Mouse (Mus musculus) lung, adult 18-20 months (tissue): Measurements from ENCODE around the gene Rab3il1.

Source experiments
- DNase-seq, 2 experiments: peaks; one replicate each; pipeline ENCODE4 v3.0.0; 2022; ENCODE audit warnings: mixed read lengths in 2 of 2

Gene Rab3il1

DNA sequence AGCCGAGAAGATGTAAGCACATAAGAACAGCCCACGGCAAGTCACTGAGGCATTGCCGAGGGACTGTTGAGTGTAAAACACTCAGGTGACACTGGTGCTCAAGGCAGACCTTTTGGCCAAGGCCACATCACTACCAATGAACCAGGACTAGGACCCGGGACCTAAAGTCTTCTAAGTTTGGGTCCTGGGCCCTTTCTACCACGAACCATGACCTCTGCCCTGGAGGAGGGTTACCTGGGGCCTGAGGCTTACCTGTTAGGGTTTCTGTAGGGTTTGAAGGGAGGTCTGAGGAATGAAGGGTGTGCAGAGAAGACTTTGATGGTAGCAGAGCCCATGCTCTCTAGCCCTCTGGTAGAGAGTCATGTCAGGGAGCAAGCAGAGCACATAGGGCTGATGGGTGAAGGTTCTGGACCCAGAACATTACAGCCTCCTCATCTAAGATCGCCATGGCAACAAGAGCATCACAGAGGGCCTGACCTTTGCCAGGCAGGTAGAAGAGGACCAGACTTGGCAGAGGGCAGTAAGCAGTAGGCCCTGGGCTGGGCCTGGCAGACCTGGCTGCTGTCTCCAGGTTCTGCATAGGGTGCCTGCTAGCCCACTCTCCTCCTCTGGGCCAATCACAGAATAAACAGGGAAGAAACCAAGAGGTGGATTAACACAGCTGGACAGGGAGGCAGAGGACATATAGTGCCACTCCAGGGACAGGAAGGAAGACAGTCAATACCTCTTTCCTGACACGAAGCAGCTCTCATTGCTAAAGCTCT, at the start of gene Rab3il1, which contains the start of gene Best1:
Gene Rab3il1 (plus strand): TSS at position 464 of the 764 bp plus-strand sequence.
Gene Best1 (minus strand): TSS at position 428 of the 764 bp plus-strand sequence.
- no peak for DNase-seq

DNA sequence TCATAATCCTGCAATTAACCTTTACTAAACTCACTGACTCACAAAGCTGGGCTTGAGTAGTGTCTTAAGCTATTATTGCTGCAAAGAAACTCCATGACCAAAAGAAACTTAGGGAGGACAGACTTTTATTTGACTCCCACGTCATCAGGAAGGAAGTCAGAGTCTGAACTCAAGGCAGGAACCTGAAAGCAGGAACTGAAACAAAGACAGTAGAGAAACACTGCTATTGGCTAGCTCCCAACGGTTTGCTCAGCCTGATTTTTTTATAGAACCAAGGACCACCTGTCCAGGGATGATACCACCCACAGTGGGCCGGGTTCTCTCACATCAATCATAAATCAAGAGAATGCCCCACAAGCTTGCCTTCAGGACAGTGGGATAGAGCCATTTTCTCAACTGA, 49.1 kb upstream of the Rab3il1 start:
- peak in 1 of 2 experiments; percentile 27 for DNase-seq

DNA sequence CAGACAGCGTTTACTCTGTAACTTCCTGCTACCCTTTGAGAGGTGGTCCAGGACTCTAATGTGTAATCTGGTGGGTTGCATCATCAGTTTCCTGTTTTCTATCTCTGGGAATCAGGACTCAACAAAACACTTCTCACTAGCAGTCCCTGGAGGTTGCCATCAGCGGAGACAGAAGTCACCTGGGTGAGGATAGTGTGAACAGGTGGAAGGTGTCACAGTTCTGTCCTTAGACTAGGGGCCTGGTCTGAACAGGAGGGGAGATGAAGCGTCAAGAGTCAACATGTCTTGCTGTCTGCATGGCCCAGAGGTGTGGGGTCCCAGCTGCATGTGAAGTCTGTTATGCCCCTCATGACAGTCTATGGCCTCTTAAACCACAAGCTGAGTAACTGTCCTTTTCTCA, 48.6 kb upstream of the Rab3il1 start:
- peak in 1 of 2 experiments; percentile 34 for DNase-seq

DNA sequence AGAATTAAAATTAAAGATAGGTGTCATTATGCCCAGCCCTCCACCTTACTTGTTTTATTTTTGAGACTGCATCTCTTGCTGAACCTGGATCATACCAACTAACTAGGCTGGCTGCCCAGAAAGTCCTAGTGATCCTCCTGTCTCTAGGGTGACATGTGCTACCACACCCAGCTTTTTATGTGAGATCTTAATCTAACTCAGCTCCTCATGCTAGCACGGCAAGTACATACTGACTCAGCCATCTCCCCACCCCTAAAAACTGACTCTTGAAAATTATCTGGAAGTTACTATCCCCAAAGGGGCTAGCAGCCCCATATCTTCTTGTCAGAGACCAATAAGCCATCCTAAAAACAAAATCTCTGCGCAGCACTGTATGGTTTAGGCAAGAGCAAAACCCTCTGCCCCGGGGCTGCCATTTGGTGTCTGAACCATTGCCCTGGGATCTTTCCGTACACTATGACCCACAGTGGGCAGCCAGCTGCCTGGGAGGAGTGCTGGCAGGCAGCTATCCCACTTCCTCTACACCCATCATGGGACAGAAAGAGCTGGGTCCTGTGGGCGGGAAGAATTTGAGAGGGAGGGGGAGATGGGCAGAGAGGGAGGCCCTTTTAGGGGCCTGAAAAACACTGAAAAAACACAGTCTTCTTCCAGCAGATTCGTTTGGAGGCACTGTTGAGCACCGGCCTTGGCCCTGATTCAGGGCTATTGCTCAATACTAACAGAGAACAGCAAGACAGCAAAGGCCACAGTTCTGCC, 47.2 kb upstream of the Rab3il1 start:
- peak; percentile 90 to 92 for DNase-seq

DNA sequence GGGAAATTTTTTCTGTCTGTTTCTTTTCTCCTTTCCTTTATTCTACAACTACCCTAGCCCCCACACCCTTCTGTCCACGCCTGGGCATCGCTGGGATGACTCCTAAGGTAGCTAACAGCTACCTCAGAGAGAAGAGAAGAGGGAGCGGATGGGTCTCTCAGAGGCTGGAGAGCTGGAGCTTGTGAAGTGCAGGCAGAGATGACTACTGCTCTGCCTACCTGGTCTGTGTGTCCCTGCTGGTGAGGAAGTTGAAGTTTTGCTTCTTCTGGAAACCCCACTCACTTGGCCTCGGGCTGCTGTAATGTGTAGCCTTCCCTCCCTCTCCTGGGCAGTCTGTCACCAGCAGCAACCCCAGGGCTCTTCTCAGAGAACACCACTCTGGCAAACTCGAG, 46.7 kb upstream of the Rab3il1 start:
- DNase-seq = peak; percentile 49 to 58

DNA sequence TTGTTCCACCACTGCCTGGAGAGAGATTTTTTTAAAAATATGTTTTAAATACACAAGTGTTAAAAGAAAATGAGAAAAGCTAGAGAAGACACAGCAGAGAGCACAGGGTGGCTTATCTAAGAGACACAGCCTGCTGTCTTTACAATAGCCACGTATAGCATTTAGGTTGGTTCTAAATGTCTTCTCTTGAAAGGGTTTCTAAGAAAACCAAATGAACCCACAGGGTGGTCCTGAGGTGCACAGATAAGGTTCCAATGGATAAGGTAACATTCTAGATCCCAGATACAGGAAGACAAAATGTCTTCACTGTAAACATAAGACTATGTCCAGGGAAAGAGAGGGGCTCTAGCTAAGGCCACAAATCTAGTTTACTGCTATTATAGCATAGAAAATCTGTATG, 46.0 kb upstream of the Rab3il1 start:
- DNase-seq = no peak

DNA sequence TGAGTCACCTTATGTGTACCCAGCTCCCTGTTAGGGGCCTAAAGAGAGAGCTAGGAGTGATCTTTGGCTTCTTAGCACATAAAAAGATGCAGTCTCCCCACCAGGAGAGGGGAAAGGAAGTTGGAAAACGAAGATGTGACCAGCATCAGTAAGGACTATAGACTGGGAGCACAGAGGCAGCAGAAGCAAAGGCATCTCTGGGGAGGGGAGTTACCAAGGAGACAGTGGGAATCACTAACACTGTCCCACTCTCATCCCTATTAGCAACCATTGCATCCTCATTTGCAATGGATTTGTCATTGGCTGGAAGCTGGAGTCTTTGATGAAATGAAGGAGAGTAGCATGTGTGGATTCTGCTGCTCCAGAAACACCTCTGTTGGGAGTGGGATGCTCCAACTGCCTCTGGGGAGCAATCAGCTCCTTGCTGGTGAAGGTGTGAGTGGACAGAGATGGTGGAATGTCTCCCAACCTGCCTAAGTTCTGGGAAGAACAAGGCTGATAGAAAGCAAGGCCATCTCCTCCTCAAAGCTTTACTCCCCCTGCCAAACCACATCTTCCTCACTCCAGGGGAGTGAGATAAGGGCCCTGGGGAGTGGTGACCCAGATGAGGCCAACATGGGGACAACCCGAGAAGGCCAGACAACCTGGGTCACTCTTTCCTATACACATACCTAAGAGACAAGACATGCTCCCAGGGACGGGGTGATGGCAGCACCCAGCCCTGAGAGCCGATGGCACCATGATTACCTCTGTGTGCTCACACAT, 44.7 kb upstream of the Rab3il1 start:
- DNase-seq = no peak

DNA sequence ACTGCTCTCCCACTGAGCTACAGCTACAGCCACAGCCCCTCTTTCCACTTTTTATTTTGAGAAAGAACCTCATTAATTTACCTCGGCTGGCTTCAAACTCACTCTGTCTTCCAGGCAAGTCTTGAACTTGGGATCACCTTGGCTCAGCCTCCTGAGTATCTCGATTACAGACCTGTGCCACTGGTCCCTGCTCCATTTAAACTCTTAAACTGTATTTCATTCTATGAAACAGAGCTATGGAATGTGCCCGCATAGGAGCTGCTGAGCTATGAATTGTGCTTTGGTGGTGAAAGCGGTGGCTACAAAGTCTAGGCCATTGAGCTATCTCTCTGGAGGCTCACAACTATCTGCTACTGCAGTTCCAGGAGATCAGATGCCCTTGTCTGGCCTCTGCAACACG, 43.5 kb upstream of the Rab3il1 start:
- DNase-seq = no peak

DNA sequence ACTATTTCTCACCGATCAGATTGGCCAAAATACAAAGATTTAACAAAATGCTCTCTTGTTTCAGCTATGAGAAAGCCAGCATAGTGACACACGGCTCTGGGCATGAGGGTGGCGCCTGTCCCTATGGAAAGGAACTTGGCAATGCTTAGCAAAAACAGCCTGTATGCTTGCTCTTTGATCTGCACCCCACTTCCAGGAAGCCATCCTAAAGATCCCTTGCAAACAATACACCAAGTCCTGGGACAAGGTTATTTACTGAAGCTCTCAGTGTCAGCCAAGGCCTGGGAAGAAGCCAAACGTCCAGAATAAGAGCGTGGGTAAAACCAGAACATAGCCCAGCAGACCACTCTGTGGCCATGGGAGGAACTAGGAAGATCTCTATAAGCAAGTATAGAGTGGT, 40.7 kb upstream of the Rab3il1 start:
- DNase-seq = no peak

DNA sequence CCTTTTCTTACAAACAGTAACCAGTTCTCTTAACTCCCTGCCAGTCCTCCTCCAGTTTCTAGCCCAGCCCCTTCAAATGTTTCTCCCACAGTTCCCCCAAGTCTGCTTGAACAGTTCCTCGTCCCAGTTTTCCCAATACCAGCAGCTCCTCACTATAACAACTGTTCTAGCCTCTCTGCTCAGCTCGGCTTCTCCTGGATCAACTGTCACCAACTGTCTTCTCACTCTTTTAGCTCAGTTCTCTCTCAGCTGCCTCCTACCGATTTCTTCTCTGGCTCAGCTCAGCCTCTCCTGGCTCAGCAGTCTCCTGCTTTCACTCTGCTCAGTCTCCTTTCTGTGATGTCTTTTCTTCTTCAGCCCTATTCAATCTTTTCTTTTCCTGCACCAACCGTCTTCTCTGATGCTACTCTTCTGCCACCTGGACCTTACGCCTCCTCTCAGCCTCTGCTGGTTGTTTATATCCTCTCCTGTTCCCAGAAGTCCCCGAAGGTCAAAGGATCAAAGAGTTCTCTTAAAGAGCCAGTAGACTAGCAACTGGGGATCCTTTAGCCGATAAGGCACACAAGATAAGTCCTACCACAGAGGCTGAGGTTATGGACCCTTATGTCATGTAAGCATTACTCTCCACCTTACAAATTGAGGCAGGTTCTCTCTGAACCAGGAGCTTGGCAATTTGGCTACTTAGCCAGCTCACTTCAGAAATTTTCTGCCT, 37.1 kb upstream of the Rab3il1 start:
- DNase-seq = no peak

DNA sequence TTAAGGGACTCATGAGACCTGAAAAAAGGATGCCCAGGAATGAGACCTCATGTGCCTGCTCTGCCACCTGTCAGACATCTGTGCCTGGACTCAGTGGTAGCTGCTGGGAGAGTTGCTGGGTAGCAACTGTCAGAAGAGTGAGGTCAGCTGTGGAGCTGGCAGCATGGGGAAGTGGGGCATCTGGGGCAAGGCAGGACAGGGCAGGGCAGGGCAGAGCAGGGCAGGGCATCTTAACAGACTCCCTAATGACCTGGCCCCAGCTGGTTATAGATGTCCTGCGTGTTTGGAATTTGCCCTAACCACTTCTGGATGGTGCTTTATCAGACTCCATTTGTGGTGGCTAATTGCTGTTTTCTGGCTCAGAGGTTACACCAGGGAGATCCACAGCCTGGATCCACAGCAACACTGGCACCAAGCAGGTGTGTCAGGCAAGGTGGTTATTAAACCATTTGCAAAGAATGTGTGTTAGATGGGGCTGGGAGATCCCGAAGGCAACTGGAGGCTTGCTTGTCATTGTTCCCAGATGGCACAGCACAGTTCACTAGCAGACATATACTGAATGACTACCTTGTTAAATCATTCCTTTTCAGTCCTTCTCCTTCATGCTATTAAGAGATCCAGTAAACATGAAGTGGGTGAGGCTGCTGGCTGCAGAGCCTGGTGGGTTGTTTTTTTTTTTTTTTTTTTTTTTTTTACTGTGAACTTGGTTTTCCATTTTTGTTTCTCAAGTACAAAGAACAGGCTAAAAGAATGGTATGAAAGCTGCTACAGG, 35.2 kb upstream of the Rab3il1 start:
- DNase-seq = no peak

DNA sequence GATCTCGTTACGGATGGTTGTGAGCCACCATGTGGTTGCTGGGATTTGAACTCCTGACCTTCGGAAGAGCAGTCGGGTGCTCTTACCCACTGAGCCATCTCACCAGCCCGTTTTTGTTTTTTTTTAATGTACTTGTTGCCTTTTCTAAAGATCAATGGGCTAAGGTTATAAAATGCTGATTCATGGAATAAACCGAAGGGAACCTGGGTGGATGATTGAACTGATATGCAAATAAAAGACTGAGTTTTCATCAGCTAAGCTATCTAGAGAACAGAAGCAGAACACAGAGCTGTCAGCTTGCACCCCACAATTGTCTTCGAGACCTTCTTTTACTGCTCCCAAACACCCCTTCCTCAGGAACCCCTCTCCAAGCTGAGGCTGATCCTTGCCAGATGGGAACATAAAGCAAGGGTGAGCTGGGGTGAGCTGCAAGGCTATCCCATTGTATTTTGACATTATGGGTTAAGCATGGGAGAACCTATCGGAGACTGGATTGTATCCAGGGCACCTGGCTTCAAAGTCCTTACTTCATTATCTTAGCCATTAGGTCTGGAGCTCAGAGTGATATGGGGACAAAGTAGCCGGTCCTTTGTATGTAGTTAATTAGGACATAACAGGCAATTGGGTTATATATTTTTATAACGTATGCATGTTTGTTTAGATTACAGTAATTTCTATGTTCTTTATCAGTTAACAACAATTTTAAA, 33.2 kb upstream of the Rab3il1 start:
- DNase-seq = no peak

DNA sequence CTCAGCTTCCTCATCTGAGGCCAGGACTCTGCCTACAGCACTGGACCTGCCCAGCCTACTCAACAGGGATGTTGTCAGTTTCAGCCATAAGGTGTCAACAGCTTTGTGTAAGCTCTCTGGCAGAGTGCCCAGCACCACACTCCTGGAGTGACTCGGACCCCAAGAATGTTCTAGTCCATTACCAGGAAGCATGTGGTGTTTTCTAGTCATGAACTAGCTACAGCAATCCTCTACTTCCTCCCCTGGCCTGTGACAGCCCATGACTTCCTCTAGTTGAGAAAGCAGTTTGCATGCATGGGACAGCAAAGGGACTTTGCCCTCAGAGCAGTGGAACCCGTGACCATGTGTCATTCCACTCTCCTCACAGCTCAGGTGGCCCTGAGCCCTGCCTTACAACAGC, 26.6 kb upstream of the Rab3il1 start:
- DNase-seq = peak; percentile 80 to 81

DNA sequence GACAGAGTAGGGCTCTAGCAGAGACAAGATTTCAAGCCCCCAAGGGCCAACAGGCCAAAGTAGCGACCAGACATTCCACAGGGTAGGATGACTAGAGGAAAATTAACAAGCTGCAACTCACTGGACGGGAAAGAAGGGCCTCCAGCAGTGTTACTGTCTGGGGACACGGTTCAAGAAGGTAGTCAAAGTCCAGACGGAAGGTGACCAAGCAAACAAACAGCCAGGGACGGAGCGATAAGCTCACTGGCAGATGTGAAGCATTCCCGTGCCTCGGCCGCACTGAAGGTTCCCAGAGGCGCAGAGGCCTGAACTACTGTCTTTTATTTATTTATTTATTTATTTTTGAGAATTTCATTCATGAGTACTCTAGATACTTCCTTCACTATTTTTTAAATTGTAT, 24.4 kb upstream of the Rab3il1 start:
- DNase-seq = no peak

DNA sequence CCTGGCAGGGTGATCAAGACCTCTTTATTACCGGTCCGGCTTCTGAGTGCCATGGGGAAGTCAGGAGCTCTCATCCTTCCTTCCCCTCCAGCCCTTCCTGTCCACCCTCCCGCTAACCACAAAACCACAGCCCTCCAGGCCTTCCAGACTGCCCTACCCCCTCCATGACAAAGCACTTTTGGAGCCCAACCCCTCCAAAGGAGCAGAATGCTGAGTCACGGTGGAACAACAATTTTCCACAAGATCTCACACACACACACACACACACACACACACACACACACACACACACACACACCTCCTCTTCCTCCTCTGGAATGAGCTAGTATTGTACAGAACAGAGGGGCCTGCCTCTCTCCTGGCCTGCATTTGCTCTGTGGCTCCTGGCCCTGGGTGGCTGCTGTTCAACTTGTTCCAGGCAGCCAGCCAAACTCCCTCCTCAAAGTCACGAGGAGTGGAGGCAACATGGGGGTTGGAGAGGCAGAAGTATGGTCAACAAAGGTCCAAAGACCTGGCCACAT, 23.0 kb upstream of the Rab3il1 start:
- DNase-seq = peak; percentile 90 to 92

DNA sequence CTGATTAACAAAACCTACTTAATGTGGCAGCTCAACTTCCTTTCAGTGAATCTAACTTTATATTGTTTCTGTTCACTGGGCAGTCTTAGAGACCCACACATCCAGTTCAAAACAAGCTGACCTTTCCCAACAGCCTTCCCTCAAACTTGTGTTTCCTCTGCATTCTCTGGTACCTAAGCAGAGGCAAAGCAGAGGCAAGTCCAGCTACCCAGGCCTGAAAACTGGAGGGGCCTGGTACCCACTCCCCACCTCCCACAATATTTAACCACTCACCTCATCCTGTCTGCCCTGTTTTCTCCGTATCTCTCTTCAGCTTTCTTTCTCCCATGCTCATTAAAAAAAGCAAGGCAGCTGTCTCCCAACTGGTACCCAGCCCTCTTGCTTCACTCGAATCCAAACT, 22.3 kb upstream of the Rab3il1 start:
- no peak for DNase-seq

DNA sequence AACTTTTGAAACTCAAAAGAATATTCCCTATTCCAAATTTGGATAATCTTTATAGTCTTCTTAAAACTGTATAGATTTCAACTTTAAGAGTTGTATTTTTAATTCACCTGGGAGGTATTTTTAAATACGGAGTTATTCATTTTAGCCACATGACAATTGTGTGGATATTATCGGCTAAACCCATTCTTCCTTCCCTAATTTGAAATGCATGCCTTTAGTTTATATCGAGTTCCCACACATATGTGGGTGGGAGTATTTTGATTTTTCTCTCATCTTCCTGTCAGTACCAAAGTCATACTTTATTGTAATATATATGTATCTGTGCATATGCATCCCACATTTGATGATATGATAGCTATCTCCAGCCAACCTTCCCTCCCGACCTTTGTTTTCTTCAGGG, 21.2 kb upstream of the Rab3il1 start, which contains the start of gene Fth1:
Gene Fth1 (plus strand): TSS at position 341 of the 400 bp plus-strand sequence.
- no peak for DNase-seq

DNA sequence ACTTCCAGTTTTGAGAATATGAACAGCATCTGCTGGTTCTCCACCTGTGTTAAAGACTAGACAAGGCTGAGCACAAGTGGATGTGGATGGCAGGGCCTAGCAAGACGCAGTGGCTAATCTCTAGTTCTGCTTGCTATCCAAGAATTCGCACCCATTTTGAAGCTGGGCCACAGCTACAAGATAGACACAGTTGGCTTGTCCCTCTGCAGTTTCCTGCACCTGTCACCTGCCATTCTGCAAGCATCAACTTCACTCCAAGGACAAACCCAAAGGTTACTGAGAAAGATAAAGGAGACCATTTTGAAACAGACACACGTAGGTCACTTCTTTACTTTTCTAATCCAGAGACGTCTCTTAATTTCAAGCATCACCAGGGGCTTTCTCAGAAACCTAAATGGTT, 19.8 kb upstream of the Rab3il1 start:
- no peak for DNase-seq

DNA sequence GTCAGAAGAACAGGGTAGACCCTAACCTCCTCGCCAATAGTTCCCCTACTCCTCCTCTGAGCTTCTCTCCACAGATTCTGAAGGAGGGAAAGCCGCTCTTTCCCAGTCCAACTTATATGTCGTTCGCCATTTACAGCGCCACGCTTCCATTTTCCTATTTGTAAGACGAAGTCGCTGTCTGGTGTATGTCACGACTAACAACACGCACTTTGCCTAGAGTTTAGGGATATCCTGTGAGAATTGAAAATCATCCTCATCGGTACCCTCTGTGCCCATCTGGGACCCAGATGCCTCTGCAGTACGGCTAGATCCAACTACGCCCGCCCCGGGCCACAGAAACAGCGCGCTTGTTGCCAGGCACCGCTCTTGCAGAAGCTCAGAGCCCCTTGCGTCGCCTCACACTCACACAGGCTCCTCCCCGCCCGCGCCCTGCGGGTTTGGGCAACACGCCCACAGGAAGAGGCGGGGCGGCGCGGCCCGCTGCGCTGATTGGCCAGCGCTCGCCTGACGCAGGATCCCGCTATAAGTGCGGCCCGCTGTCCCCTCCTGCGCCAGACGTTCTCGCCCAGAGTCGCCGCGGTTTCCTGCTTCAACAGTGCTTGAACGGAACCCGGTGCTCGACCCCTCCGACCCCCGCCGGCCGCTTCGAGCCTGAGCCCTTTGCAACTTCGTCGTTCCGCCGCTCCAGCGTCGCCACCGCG, 19.2 kb upstream of the Rab3il1 start:
- peak; percentile 96 to 97 for DNase-seq

DNA sequence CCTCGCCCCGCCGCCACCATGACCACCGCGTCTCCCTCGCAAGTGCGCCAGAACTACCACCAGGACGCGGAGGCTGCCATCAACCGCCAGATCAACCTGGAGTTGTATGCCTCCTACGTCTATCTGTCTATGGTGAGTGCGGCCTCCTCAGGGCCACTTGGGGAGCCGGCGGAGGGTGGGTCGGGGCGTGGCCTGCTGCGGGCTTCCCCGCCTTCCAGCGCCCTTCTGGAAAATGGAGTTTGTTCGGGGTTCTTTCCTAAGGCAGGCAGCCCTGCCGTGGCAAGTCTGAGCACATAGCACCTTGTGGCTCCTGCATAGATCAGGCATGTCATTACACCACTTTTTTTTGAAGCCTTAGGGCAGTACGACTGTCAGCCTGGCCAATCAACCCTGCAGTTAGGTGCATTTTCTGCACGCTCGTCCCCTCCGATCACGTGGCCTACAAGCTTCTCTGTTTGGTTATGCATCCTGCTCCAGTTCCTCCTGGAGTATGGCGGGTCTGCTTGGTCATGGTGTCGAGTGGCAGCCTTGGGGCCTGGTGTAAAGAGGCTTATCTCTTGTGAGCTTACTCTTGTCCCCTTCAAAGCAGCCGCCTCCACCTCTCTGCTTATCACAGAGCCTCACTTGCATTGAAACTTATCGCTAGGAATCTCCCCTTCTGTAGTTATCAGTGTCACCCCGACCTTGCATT, 18.5 kb upstream of the Rab3il1 start:
- peak; percentile 77 to 83 for DNase-seq
